Mouse (Mus musculus) cerebellum, postnatal 10 days (tissue): ENCODE data around the gene Ddx58.
A peak's percentile ranks its signal among the peaks of the same experiment; 100 is the strongest.

Experiments used
- DNase-seq, 2 experiments: peaks; one replicate each; pipeline ENCODE4 v3.0.0; 2021; ENCODE audit warnings: mixed read lengths in 2 of 2

The Ddx58 gene

GRCm38 (mm10) chr4:40180046-40180445, 59.6 kb downstream of the Ddx58 start:
- DNase-seq: no peak

- DNase-seq: no peak
Observed at GRCm38 (mm10) chr4:40178584-40178983, 61.0 kb downstream of the Ddx58 start.

GRCm38 (mm10) chr4:40174321-40174720, 65.3 kb downstream of the Ddx58 start:
- DNase-seq: no peak

GRCm38 (mm10) chr4:40172336-40172735, 67.3 kb downstream of the Ddx58 start:
- DNase-seq: no peak

DNA sequence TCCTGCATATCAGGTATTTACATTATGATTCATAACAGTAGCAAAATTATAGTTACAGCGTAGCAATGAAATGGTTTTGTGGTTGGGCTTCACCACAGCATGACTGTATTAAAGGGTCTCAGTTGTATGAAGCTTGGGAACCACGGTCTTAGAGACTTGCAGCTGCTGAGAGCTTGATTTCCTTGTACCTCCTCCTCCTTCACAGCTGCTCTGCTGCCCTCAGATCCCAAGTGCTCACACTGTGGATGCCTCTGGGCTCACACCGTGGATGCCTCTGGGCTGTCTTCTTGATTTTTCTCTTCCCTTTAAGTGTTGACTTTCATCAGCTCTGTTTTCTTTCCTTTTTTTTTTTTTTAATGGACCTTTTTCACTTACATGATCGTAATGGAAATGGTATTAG, 68.2 kb downstream of the Ddx58 start:
- no peak for DNase-seq

DNA sequence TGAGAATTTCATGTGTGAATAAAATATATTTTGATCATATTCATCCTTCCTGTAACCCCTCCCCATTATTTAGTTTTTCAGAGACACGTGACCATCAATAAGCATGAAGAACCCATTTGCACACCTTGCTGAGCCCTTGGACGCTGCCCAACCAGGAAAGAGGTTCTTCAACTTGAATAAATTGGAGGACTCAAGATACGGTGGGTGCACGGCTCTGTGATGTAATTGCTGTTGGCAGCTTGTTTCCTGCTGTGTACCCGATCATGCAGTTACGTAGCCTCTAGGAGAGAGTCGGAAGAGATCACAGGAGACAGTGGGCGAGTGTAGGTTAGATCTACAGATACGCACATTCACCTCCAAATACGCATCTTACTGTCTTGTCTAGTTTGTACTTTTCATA, 76.0 kb downstream of the Ddx58 start:
- DNase-seq: peak; percentile 57 to 59

DNA sequence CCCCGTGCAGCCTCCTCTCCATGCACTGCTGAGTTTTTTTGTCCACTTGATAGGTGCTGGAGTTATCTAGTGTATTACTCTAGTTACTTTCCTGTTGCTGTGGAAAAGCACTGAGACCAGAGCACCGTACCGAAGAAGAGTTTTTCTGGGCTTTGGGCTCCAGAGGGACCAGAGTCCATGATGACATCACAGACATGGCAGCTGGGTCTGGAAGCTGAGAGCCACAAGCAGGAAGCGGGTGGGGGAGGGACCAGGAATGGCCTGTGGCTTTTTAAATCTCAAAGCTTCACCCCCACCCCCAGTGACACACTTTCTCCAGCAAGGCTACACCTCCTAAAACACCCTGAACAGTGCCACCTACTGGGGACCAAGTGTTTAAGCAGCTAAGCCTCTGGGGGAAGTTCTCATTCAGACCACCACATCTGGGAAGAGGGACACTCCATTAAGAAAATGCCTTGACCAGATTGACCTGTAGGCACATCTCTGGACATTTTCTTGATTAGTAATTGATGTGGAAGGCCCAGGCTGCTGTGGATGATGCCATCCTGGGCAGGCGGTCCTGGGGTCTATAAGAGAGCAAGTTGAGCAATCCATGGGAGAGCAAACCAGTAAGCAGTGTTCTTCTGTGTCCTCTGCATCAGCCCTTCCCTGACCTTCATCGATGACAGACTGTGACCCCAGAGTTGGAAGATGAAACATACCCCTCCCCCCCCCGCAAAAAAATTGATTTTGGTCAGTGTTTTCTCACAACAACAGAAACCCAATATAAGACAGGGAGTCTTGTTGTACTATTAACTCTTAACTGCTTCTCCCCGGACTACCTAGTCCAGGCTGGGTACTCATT, 78.8 kb downstream of the Ddx58 start:
- no peak for DNase-seq

GRCm38 (mm10) chr4:40158224-40158540, 81.4 kb downstream of the Ddx58 start:
- DNase-seq: peak; percentile 17 to 31

DNA sequence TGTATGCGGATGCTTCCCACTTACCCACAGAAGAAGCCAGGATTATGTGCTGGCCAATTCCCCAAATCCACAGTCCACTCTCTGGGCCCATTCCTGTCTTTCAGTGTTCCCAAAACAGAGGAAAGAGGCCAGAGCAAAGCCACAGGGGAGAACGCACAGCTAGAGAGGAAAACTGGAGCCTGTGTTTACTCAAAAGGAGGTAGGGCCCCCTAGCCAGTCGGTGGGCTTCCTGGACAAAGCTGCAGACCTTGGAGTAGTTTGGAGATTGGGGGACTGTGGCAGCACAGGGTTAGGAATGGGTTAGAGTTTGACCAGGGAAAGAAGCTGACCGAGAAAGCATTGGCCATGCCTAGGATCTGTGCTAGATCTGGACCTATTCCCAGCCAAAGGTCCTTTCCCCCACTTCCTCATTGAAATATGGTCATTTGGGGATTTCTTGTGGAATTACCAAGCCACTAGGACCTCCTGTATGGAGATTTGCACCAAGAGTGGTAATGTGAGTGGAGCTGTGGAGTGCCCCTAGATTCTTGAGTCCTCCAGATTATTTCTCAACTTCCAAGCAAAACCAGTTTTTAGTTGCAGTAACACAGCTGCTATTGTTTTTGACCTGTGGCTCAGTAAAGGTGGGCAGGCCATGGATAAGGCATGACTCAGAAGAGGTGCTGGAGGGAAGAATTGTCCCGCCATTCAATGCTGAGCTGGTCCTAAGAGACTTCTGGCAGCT, 82.0 kb downstream of the Ddx58 start:
- no peak for DNase-seq

DNA sequence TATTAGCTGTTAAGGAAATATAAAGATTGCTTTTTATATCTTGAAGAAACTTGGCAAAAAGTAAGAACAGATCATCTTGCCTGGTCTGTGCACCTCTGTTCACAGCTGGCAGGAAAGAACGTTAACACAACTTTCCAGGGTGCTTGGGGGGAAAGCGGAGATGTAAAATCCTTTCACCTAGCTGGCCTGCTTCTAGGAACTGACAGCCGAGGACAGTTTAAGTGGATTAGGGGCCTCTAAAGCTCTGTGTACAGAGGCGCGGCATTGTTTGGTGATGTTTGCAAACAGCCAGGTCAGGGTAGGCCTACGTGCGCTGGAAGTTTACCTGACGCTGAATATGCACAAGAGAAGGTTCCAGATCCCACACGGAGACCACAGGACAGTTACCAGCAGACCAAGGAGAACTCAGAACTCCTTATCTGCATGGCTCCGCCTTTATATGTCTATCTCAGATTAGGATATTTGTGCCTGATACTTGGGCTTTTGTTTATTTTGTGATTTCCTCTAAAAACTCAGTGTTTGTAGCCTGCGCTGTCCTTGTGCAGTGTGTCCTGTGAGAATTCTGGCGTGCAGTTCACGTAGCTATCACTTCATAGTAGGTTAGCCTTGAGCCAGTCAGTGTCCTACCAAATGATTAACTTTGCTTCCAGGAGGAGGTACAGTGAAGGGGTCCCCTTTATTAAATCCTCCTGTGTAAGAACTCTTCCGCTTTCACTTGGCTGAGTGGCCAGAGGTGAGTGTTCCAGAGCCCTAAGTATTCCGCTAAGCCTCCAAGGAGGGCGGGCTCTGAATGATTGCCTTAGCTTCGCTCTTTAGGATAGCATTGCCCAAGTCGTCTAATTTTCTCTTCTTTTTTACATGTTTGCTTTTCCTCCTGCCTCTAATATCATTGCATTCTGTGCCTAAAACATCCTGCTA, 82.8 kb downstream of the Ddx58 start:
- no peak for DNase-seq

- no peak for DNase-seq
Observed at GRCm38 (mm10) chr4:40156153-40156552, 83.5 kb downstream of the Ddx58 start.

GRCm38 (mm10) chr4:40155467-40155999, 84.1 kb downstream of the Ddx58 start:
- DNase-seq: no peak

- no peak for DNase-seq
Observed at GRCm38 (mm10) chr4:40154751-40155150, 84.9 kb downstream of the Ddx58 start.
